Comparison of ENCODE assay signal across 1 mouse cellular context in the genomic region with DNA sequence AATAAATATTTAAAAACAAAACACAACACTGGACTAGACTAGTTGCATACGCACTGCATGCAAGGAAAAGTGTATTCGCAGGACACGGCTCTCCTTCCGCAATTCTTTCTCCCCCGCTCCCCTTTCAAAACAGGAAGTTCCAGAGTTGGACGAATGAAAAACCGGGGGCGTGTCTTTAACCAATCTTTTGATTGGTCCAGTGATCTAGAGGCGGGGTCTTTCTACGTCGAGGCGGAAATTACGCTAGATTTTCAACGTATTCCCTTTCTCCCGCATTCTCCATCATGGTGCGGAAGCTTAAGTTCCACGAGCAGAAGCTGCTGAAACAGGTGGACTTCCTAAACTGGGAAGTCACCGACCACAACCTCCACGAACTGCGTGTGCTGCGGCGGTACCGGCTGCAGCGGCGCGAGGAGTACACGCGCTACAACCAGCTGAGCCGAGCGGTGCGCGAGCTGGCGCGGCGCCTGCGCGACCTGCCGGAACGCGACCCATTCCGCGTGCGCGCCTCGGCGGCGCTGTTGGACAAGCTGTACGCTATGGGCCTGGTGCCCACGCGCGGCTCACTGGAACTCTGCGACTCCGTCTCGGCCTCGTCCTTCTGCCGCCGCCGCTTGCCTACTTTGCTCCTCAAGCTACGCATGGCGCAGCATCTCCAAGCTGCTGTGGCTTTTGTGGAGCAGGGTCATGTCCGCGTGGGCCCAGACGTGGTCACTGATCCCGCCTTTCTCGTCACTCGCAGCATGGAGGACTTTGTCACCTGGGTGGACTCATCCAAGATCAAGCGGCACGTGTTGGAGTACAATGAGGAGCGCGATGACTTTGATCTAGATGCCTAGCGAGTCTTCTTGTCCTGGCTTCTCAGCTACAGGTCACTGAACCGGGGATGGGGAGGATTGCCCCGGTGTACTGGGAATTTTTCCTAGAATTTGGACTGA.
TF ChIP-seq lines count a peak whose summit lies in the region.

A gene (plus strand): TSS at position 253 of the 938 bp plus-strand sequence.

TF ChIP-seq in myocyte, 11 proteins besides CTCF, POLR2A, EP300 and RAD21 (continued from another document):
- TF ChIP-seq SRF (IDR thresholded peaks at IDR 0.05; ENCODE audit: control insufficient read depth, insufficient read length, low read depth) (peak; percentile 35), POLR2AphosphoS2 (IDR thresholded peaks at IDR 0.05; ENCODE audit: insufficient read length, low read depth) (peak; percentile 25), MYOD1 (IDR thresholded peaks at IDR 0.05; ENCODE audit: control insufficient read depth in 1 of 3, insufficient read length in 2 of 3, low read depth in 2 of 3) (peak in 1 of 3 experiments; percentile 38), REST (IDR thresholded peaks at IDR 0.05; ENCODE audit: insufficient read depth, insufficient read length) (no peak)
